8 mouse cellular contexts compared by ENCODE assay signal in genomic region chr10:13868371-13869321, GRCm38 (mm10). TPM values are rescaled to one million over a fixed set of nuclear protein-coding genes. Genes with fewer than 3 reads are reported as not detected.
DNase-seq lines count a peak whose midpoint lies in the region; ATAC-seq lines count a peak whose summit lies in the region.

TSS of gene Aig1 (minus strand) at chr10:13868980.

- WGBS in intestine, embryonic 16.5 days = 1% methylated on average over 75 of the region's 77 CpGs

- peak within 1 kb of the TSS; percentile 79 for H3K4me2 ChIP-seq in intestine, embryonic 16.5 days (ENCODE audit: low read depth, low read length)

- H3K27me3 ChIP-seq in intestine, embryonic 16.5 days (replicated peaks; ENCODE audit: control insufficient read depth, insufficient read depth, low read length) = no peaks in the 10 kb centered on the region

- H3K4me1 ChIP-seq in intestine, embryonic 16.5 days (ENCODE audit: control insufficient read depth, insufficient read depth, low read length) = peaks cover 6% of the 10 kb centered on the region; the same call in 1 of the 2 replicates

- peak within 1 kb of the TSS; percentile 85 for H3K27ac ChIP-seq in intestine, embryonic 16.5 days (ENCODE audit: low read length)

- intact Hi-C loops in left cerebral cortex, postnatal 14 days (cut with DNase I) = loop anchor here (2.0 to 10.0 kb wide), 3 partner anchors 96 to 524 kb away; no protein-coding TSS in a partner anchor

- no peaks in the 10 kb centered on the region for H3K9me3 ChIP-seq in intestine, embryonic 16.5 days (ENCODE audit: control insufficient read depth, low read length)

- DNase-seq in adrenal gland, adult 2 months = peak; percentile 90
- DNase-seq in embryo, embryonic 11 days = peak; percentile 84
- DNase-seq in gonadal fat pad, adult 2 months (ENCODE audit: low read depth) = no peak
- DNase-seq in left cerebral cortex, postnatal 14 days (ENCODE audit: low spot score in 2 of 2) = peak; percentile 60 to 77
- DNase-seq in right cerebral cortex, postnatal 10 days (ENCODE audit: low spot score in 2 of 2) = peak; percentile 82 to 86
- peak; percentile 74 for DNase-seq in urinary bladder, postnatal 14 days (ENCODE audit: low spot score)

- peak within 1 kb of the TSS; percentile 76 for H3K4me3 ChIP-seq in intestine, embryonic 16.5 days (ENCODE audit: low read length)

- H3K9ac ChIP-seq in intestine, embryonic 16.5 days (ENCODE audit: low read depth, low read length) = peak within 1 kb of the TSS; percentile 69

- ATAC-seq in intestine, embryonic 16.5 days = peak; percentile 90
- ATAC-seq in megakaryocyte progenitor cell, adult 5-6 weeks (replicated peaks; ENCODE audit: poor library complexity) = peak; percentile 86

- H3K36me3 ChIP-seq in intestine, embryonic 16.5 days (ENCODE audit: control insufficient read depth, insufficient read depth, low read length) = no peaks in the 10 kb centered on the region

RNA-seq across cellular contexts. Expression of gene Aig1, which starts in this region (rescaled TPM):
- 10 to 100 TPM; 28.4 to 37.4 TPM for total RNA-seq in adrenal gland, adult 2 months (2021)
- polyA plus RNA-seq in adrenal gland, adult 2 months (2012; rRNA removed) = 40.4 and 42.6 TPM in 2 replicates
- polyA plus RNA-seq in gonadal fat pad, adult 2 months (2012; rRNA removed) = 56.2 and 57.4 TPM in 2 replicates
- 97.1 and 107 TPM in 2 replicates for polyA plus RNA-seq in intestine, embryonic 16.5 days (2015; fragmentation: Nextera tagmentation; extraction: Ambion mirVana)
- total RNA-seq in left cerebral cortex, postnatal 14 days (2021) = 10 to 100 TPM; 68.6 to 77.5 TPM
- 11.7 and 23.6 TPM in 2 replicates for total RNA-seq in megakaryocyte progenitor cell, adult 5-6 weeks (2015)
- total RNA-seq in megakaryocyte progenitor cell, adult 5-6 weeks (2017) = 8.8 and 9.6 TPM in 2 replicates
